Mouse (Mus musculus): ENCODE measurements at regions not wholly inside any gene's neighbourhood (a gene's known extent, or its start where the extent isn't known, plus 50 kb on each side); places are given as distances from the start of the nearest gene placed in this dataset.
"Not testable (repeated sequence)": the region's sequence is repeated elsewhere in the genome, so short reads cannot be mapped to it uniquely, and the experiment has no call there.

DNA sequence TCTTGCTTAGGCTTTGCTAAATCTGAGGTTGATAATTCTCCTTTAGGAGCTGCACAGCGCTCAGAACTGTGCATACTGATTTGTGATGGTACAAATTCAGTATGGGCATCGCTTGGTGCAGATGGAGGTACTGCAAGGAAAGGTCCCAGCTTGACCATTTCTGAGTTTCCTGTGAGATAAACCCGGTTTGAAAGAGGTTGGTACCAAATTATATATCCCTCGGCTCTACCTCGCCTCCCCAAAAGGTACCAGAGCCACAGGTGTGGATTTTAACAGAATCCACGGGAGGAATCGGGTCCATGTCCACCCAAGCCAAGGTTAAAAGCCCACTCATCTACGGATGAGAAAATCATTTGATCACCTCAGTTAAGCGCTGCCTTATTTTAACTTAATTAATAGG, 172.5 kb upstream of the Zfp808 start:
- ATAC-seq, result not testable (repeated sequence)

DNA sequence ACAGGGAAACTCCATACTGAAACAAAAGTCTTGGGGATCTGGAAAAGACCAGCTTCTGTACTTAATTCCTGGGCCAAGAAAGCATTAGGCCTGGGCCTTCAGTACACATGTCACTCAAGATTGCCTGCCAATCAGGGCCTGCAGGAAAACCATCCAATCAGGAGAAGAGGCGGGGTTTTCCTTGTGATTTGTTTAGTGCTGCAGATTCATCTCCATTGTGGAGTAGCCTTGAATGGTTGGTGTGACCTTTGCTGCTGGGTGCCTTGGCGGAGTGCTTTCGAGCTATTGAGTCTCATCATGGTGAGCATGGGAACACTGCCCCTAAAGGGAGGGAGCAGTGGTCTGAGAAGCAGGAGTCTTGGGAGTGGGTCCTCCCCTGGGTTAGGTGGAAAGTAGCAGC, 150.8 kb upstream of the Zfp808 start:
- not testable (repeated sequence) for ATAC-seq

DNA sequence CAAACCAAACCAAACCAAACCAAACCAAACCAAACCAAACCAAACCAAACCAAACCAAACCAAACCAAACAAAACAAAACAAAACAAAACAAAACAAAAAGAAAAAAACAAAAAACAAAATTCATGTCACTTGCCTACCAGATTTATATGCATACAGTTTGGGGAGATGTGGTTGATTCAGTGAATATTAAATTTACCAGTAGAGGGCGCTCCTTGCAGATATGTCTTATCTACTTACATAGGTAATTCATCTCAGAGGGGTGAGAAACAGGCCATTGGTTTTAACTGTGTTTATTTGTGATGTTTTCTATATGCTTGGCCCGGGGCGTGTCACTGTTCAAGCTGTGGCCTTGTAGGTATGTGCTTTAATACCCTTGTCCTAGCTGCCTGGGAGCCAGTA, 133.2 kb upstream of the Zfp808 start:
- ATAC-seq, result not testable (repeated sequence)

DNA sequence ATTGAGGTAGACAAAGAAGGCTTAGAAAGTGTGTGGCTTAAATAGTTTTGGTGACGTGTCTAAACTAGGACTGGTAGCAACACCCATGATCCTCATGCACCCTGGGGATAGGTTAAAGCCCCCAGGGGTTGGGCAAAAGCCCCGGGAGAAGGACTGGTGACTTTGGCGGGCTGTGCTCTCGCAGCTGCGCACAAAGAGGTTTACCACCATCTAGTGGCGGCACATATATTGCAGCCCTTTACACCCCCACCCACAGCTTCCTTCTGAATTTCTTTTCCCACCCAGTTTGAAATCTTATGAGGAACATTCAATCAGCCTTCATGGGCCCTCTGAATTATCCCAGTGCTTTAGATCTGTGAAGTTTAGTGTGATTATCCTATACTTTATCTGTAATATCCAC, 130.9 kb upstream of the Zfp808 start:
- peak; percentile 69 for ATAC-seq

DNA sequence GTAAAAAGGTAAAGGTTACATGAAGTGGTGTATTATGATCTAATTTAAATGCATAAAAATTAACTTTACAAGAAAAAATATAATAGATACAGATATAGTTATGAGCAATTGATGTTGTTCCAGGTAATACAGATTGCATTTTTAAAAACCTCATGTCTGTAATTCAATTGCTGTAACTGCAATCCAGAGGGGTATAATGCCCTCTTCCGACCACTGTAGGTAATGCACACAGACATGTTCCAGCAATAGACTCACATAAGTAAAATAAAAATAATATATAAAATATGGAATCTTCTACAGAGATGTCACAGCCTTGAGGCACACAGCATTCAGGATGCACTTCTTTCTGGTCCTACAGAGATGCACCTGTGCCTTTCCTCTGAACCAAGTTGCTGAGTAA, 122.4 kb upstream of the Zfp808 start:
- not testable (repeated sequence) for ATAC-seq

DNA sequence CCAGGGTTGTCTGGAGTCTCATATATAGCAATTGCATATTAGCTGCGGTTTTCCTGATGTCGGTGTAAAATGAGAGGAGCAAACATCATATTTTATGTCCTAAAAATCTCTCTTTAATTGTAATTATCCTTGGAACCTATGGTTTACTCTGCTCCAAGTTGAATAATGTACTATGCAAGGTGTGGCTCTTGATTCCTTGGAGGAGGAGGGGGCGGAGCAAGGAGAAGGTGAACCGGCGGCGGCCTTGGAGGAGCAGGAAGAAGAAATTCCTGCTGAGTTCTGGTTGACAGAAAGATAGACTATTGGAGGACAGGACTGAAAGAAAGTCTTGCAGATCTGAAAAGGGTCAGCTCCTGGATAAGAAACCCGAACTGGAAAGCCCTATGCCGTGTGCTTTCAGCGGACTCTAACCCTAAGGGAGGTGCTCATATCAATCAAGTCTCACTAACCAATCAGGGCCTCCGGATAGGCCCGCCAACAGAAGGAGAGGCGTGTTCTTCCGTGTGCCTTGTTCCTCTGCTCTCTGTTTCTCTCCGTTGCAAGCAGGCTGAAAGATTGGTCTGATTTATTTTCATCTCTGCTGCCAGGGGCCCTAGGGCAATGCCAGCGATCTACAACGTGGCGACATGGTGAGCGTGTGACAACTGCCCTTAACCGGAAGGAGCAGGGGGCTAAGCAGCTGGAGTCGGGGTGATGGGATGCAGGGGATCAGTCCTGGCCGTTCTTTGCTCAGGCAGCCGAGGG, 114.1 kb upstream of the Zfp808 start:
- ATAC-seq, result peak; percentile 87

DNA sequence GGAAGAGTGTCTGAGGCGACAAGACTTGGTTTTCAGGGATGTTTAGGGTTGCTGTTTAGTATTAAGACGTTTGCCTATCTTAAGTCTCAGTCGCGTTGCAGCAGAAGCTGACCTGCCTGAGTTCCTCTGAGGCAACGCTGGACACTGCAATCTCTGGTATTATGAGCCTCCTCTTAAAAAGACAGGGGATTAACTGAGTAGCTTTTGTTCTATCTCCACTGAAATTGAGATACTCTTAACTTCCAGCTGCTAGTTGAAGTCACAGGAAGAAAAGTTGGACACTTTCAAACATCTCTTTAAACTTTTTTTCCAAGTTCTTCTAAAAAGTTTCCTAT, 113.6 kb upstream of the Zfp808 start:
- not testable (repeated sequence) for ATAC-seq

DNA sequence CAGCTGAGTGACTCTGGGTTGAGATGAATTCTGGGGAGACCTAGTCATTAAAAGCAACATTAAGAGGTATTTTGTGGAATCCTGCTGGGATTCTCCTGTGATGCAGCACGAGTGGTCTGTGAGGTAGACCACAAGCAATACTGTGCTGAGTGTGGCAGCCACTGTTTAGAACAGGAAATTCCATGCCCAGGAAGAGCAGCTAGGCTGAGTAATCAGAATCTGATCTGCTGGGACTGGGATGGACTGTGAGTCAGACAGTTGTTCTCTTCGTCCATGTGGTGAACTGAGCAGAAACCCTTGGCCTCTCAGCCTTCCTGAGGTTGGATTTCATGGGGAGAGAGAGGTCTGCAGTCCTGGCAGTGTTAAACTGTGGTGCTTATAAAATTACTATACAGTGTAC, 92.0 kb upstream of the Zfp808 start:
- not testable (repeated sequence) for ATAC-seq

DNA sequence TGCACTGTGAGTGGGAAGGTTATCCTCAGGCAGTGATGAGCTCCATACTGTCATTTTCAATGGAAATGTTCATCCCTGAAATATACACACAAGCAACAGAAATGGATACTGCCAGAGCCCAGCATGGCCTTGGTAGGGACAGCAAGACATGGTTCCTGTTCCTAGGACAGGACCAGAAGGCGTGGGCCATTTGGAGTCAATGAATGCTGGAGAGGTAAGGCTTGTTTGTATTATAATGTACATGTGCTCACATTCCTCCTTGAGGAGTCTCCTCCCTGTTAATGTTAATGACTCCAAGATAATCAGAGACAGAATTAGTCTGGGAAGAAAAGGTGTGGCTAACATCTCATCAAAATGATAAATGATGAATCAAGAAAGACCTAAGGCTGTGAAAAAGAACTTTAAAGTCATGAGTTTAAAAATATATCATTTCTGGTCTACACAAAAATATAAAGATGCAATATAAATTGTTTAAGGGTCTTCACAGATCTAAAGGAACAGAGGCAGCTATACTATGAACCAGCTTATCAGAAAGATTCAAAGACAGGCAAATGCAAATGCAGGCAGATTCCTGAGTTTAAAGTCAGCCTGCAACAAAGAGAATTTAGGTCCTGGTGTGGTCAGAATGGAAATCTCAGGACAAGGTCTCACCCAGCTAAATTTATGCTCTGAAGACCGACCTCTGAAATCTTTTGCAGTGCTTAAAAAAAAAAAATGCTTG, 51.6 kb upstream of the Zfp808 start:
- not testable (repeated sequence) for ATAC-seq

DNA sequence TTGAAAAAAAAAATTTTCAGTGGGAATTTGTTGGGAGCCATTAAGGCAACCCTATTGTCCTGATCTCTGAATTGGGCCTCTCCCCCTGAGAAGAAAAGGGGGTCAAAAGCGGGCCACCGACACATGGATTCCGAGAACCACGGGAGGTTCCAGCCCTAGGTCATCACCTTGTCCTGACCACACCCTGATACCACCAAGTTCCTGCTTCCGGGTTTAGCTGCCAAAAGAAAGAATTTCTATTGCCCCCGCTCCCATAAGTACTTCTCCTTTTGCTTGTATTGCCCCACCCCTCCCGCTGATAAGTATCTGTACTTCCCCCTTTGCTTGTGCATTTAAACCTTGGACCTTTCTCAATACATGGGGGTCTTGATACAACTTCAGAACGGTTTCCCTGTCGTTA, 50.8 kb upstream of the Zfp808 start:
- ATAC-seq, result not testable (repeated sequence)

All from activated CD4-positive, CD25-positive, alpha-beta regulatory T cell, adult 4 months (primary cell).